Mouse (Mus musculus) T-helper 1 cell (primary cell): ENCODE measurements at regions not wholly inside any gene's neighbourhood (a gene's known extent, or its start where the extent isn't known, plus 50 kb on each side); places are given as distances from the start of the nearest gene placed in this dataset.

Source experiments
- in situ Hi-C: fragments of 300-600 bp; cut with MboI, MseI; formaldehyde crosslinking; loops from one replicate; pipeline ENCODE4 v1.15.1; 2025; ENCODE audit warnings: high pct_unique_total_duplicates

GRCm38 (mm10) chr3:148443012-148443411 is 547.3 kb downstream of the Adgrl2 start:
- in situ Hi-C loops = no loop called here

GRCm38 (mm10) chr3:148434033-148434432 is 556.3 kb downstream of the Adgrl2 start:
- in situ Hi-C loops = no loop called here

- in situ Hi-C loops = no loop called here
These were observed 561.1 kb downstream of the Adgrl2 start for GRCm38 (mm10) chr3:148429012-148429865.

- in situ Hi-C loops = no loop called here
These were observed 566.3 kb downstream of the Adgrl2 start for GRCm38 (mm10) chr3:148424089-148424488.

- in situ Hi-C loops = no loop called here
These were observed 567.0 kb downstream of the Adgrl2 start for GRCm38 (mm10) chr3:148423383-148423782.

- in situ Hi-C loops = no loop called here
These were observed 567.6 kb downstream of the Adgrl2 start for GRCm38 (mm10) chr3:148422720-148423119.

- in situ Hi-C loops = no loop called here
These were observed 568.1 kb downstream of the Adgrl2 start for GRCm38 (mm10) chr3:148422205-148422604.

- in situ Hi-C loops = no loop called here
These were observed 570.1 kb downstream of the Adgrl2 start for GRCm38 (mm10) chr3:148420303-148420702.

GRCm38 (mm10) chr3:148419462-148420074 is 570.8 kb downstream of the Adgrl2 start:
- in situ Hi-C loops = no loop called here

GRCm38 (mm10) chr3:148418067-148418466 is 572.3 kb downstream of the Adgrl2 start:
- in situ Hi-C loops = no loop called here

- in situ Hi-C loops = no loop called here
These were observed 574.9 kb downstream of the Adgrl2 start for GRCm38 (mm10) chr3:148415443-148415842.

- in situ Hi-C loops = no loop called here
These were observed 577.3 kb downstream of the Adgrl2 start for GRCm38 (mm10) chr3:148413027-148413426.

- in situ Hi-C loops = no loop called here
These were observed 578.2 kb downstream of the Adgrl2 start for GRCm38 (mm10) chr3:148412191-148412590.

- in situ Hi-C loops = no loop called here
These were observed 592.0 kb downstream of the Adgrl2 start for GRCm38 (mm10) chr3:148398349-148398748.

GRCm38 (mm10) chr3:148387550-148387949 is 602.8 kb downstream of the Adgrl2 start:
- in situ Hi-C loops = no loop called here

- in situ Hi-C loops = no loop called here
These were observed 604.6 kb downstream of the Adgrl2 start for GRCm38 (mm10) chr3:148385712-148386111.

- in situ Hi-C loops = no loop called here
These were observed 609.3 kb downstream of the Adgrl2 start for GRCm38 (mm10) chr3:148381057-148381456.

GRCm38 (mm10) chr3:148363331-148363730 is 627.0 kb downstream of the Adgrl2 start:
- in situ Hi-C loops = no loop called here

- in situ Hi-C loops = no loop called here
These were observed 627.9 kb downstream of the Adgrl2 start for GRCm38 (mm10) chr3:148362453-148362864.

- in situ Hi-C loops = no loop called here
These were observed 646.6 kb downstream of the Adgrl2 start for GRCm38 (mm10) chr3:148343633-148344361.

- in situ Hi-C loops = no loop called here
These were observed 647.1 kb downstream of the Adgrl2 start for GRCm38 (mm10) chr3:148343256-148343632.

- in situ Hi-C loops = no loop called here
These were observed 651.1 kb downstream of the Adgrl2 start for GRCm38 (mm10) chr3:148339258-148339657.
